Mouse (Mus musculus): ENCODE results near the gene Gse1. TPM values are rescaled to one million over a fixed set of nuclear protein-coding genes. Genes with fewer than 3 reads are reported as not detected.

The Gse1 gene
- total RNA-seq, 4 experiments from 2014 or later: 30.7 to 64.5 (median 48.4) TPM

DNA sequence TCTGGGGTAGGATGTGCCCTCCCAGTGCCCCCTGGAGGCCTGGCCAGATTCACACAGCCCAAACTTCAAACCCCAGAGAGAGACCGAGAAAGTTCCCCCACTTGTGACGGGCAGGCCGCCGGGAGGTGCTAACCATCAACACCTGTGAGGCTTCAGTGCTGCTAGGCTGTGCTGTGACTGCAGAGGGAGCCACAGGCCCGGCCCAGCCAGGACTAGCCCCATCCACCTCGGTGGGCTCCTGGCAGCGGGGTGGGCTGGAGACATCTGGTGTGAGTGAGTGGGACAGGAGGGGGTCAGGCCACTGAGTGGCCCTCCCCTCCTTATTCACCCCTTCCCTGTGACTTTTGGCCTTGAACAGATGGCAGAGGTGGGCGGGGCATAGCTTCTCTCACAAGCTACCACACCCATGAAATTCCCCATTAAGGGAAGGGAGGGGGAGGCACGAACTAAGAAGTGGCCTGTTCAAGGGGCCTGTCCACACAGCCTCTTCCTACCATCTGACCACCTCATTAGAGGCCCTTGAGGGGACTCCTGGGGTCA lies 179.5 kb downstream of the Gse1 start:
- no peak for DNase-seq

- no peak for DNase-seq
Measured at GRCm38 (mm10) chr8:120408241-120409215, 180.3 kb downstream of the Gse1 start.

- DNase-seq: no peak
Measured at GRCm38 (mm10) chr8:120409371-120410013, 181.2 kb downstream of the Gse1 start.

DNA sequence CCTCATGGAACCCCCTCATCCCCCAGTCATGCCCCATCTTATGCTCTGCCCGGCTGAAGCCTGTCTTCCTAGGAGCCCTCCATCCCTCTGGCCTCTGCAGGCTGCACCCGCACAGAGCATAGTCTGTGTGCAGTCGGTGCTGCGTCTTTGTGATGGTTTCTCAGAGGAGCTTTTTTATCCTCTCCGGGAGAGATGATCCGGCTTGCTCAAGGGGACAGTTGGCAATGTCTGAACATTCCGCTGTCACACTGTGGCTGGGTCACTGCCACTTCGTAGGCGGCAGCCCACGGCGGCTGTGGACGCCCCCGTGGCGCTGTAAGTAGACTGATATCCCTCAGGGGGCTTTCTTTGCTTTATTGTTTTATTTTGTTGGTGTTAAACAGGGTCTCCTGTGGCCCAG lies 182.8 kb downstream of the Gse1 start:
- DNase-seq: no peak

GRCm38 (mm10) chr8:120411862-120412261 lies 183.6 kb downstream of the Gse1 start:
- no peak for DNase-seq

DNA sequence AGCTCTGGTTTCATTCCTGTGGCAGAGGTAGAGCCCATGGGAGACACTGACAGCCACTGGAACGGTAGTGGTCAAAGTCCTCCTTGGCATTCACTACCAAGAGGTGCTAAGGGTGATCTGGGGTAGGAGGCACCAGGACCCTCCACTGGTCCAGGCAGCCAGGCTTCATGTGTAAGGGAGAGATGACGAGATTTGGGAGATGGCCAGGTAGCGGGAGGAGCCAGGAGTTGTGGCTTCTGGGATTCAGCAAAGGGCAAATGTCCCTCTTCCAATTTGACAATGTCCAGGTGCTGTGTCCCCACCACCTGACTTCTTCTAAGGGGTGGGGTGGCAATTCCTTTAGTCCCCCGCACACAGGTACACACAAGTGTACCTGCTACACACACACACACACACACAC lies 184.1 kb downstream of the Gse1 start:
- no peak for DNase-seq

GRCm38 (mm10) chr8:120412911-120413625 lies 184.8 kb downstream of the Gse1 start:
- DNase-seq: no peak

GRCm38 (mm10) chr8:120413626-120413988 lies 185.4 kb downstream of the Gse1 start:
- DNase-seq: no peak

GRCm38 (mm10) chr8:120414216-120414615 lies 186.0 kb downstream of the Gse1 start:
- no peak for DNase-seq

GRCm38 (mm10) chr8:120415474-120415873 lies 187.2 kb downstream of the Gse1 start:
- no peak for DNase-seq

DNA sequence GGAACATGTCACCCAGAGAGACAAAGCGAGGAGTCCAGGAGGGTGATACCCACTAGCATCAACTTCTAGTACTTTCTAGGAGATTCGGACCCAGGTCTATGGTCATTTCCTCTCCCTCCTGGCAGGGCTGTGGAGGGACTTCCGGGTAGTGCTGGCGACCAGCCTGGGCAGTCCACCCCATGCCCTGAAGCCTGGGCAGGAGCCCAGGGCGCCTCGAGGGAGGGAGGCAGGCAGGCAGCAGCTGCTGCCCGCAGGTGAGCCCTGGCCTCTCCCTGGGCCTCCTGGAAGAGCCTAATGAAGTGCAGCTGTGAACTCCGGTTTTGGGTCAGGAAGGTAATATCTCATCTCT lies 187.9 kb downstream of the Gse1 start:
- no peak for DNase-seq

DNA sequence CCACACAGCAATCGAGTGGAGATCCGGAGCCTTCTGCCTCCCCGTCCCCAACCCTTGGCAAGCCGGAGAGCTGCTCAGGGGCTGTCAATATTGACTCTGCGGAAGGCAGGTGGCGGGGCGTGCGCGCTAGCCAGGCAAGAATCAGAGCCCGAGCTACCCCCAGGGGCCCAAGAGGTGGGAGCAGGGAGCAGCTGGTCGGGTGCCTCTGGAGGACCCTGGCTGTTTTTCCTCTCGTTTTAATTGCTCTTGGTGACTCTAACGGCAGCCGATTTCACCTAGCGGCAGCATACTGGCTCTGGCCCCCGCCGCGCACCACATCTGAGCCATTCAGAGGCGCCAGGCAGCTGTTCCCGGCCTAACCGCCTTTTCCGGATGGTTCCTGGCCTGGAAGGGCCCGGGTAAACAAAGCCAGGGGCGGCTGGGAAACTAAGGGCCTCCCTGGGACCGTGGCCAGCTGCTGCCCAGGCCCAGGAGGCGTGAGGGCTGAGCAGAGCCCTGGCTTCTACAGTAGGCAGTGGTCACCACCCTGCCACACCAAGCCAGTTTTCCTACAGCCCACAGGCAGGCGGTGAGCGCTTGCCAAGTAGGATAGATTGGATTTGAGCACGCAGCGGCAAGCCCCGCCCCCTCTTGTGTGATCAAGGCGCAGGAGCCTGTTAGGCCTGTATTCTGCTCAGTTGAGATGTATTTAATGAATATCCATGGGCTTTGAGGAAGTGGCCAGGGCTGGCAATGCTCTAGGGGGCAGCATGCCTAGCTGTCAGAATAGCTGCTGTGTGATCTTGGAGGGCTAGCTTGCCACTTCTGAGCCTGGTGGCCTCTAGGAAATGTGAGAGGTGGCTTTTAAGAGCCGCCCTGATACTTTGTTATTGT lies 188.5 kb downstream of the Gse1 start:
- peak; percentile 55 for DNase-seq

GRCm38 (mm10) chr8:120418188-120418587 lies 189.9 kb downstream of the Gse1 start:
- no peak for DNase-seq

DNA sequence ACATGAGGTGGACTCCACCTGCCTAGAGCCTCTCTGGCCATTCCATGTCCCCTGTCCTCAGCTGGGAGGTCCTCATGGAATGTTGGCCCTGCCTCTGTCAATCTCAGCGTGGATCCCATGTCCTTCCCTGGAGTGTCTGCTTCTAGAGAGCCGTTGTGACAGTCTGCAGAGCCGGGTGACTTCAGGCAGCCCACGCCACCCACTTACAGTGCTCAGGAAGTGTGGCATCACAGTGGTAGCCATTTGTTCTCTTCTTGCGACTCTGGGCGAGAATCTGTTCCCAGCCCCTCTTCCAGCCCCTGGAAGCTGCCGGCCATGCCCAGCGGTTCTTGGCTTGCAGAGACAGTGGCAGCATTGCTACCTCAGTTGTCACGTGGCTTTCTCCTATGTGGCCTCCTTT lies 191.4 kb downstream of the Gse1 start:
- DNase-seq: no peak

- DNase-seq: no peak
Measured at GRCm38 (mm10) chr8:120420226-120420625, 192.0 kb downstream of the Gse1 start.

DNA sequence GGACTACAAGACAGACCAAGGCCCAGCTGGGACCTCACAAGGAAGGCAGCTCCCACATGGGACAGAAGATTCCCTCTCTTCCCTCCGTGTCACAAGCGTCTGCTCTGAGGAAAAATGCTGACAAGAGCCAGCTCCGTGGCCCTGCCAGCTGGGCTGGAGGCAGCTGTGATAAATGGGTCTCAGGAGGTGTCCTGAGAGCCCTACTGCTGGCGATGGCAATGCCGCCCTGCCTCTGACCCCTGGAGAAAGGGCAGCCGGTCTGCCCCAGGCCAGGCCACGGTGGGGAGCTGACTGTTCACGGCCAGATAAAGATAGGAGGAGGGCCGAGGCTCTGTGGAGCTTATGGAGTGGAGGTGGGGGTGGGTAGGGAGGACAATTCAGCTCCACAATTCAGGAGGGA lies 193.4 kb downstream of the Gse1 start:
- DNase-seq: peak; percentile 62

DNA sequence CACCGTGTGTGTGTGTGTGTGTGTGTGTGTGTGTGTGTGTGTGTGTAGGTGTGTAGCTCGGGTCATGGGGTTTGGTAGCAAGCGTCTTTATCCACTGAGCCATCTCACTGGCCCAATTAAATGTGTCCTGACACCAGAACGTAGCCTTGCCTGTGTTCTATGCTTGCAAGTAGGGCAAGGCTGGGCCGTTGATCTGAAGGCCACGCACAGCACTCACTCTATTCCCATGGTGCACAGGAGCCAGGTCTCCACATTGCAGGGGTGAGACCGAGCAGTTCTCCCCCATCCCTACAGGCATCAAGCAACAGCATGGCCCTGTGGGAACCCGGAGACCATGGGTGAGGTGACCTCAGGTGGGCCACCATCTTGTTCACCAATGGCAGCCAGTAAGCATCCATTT lies 194.0 kb downstream of the Gse1 start:
- peak; percentile 66 for DNase-seq

DNA sequence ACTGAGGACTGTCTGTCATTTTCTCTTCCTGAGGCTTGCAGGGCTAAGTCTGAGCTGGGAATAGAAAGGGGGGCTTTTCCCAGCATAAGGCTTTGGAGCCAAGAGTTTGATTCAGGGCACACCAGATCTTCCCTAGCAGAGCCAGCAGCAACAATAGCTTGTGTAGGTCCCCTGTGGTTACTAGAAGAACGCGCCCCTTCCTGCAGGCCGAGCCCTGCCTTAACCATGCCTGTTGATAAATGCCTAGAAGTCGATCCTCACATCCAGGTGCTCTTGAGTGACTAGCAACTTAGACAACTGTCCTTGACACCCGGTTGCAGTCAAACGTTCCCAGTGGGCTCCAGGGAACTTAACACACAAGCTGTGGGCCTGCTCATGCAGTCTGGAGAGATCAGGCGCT lies 195.3 kb downstream of the Gse1 start:
- no peak for DNase-seq

DNA sequence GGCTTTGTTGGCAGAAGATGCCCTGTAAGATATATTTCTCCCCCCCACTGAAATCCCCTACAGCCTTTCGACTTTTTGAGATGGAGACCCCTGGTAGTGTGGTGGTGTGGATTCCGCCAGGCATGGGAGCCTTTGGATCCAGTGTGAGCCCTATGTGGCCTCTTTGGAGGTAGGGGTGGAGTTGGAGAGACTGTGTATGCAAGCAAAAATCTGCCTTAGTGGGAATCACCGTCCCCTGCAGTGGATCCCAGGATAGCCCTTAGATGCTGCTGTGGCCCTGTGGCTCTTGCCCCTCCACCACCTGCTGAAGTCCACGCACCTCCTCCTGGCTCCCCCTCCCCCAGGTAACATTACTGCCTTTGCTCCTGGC lies 196.6 kb downstream of the Gse1 start:
- DNase-seq: no peak

DNA sequence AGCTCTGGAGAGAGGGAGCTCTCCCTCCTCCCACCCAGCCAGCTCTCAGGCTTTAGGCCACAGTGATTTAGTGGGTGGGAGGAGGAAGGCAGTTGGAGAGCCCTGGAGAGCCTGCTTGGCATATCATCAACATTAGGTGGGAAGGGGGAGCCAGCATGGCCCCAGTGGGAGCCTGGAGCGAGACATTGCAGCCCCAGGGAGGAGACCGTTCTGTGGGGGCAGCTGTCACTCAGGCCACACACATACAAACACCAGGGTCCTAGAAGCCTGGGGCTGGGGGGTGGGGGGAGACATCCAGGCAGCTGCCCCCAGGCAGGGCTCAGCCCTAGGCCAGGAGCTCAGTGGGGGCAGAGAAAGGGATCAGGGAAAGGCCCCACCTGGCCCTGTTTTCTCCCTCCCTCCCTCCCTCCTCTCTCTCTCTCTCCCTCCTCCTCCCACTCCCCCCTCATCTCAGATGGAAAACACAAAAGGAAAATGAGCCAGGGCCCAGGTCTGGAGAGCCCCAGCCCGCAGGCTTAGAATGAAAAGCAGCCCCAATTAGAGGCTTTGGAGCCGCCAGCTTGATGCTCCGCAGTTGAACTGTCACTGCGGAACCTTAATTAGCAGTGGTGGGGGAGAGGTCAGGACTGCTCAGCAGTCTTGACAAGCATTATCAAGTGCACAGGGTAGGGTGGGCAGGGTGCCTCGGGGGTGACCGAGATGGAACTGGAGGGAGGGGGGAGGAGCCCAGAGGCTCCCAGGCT lies 197.1 kb downstream of the Gse1 start:
- DNase-seq: no peak

- DNase-seq: no peak
Measured at GRCm38 (mm10) chr8:120426105-120426504, 197.8 kb downstream of the Gse1 start.

Data from adrenal gland, adult 8-10 months (tissue).